Mouse (Mus musculus) MEL (cell line): ENCODE measurements at regions not wholly inside any gene's neighbourhood (a gene's known extent, or its start where the extent isn't known, plus 50 kb on each side); places are given as distances from the start of the nearest gene placed in this dataset.
A peak's percentile ranks its signal among the peaks of the same experiment; 100 is the strongest.

Experiments
- DNase-seq: peaks from one replicate; pipeline ENCODE4 v3.0.0; 2011; ENCODE audit warnings: low read depth, low spot score
- H3K27ac ChIP-seq: 2 replicates; pipeline ENCODE4 v1.5.1; 2012; ENCODE audit warnings: low read depth, mild to moderate bottlenecking, control low read depth, low read length, moderate library complexity; ENCODE audit not compliant: control insufficient read depth
- H3K27me3 ChIP-seq, 2 experiments: fragments of 150-350 bp in 1 of 2; sonication (generic) in 1 of 2; 2 replicates each; pipeline ENCODE4 v1.6.1; 2012; ENCODE audit warnings: low read length in 2 of 2, mild to moderate bottlenecking in 2 of 2, improper control_type of control experiment in 1 of 2, moderate library complexity in 1 of 2; ENCODE audit not compliant: insufficient read depth in 2 of 2, control insufficient read depth in 1 of 2
- H3K36me3 ChIP-seq, 2 experiments: 2 replicates each; pipeline ENCODE4 v1.6.1; 2012 to 2014; ENCODE audit warnings: low read length in 2 of 2, improper control_type of control experiment in 1 of 2, inconsistent platforms in 1 of 2, mild to moderate bottlenecking in 1 of 2; ENCODE audit not compliant: insufficient read depth in 2 of 2, control insufficient read depth in 1 of 2
- H3K4me1 ChIP-seq, 2 experiments: fragments of 150-350 bp in 1 of 2; sonication (generic) in 1 of 2; 2 replicates each; pipeline ENCODE4 v1.6.1; 2012; ENCODE audit warnings: low read length in 2 of 2, improper control_type of control experiment in 1 of 2, mild to moderate bottlenecking in 1 of 2; ENCODE audit not compliant: insufficient read depth in 2 of 2, control insufficient read depth in 1 of 2
- H3K4me3 ChIP-seq, 2 experiments: fragments of 150-350 bp in 1 of 2; sonication (generic) in 1 of 2; 2 replicates each; pipeline ENCODE4 v1.5.1; 2012; ENCODE audit warnings: low read depth in 2 of 2, low read length in 2 of 2, mild to moderate bottlenecking in 2 of 2, moderate library complexity in 2 of 2, control low read depth in 1 of 2, improper control_type of control experiment in 1 of 2; ENCODE audit not compliant: control insufficient read depth in 1 of 2, insufficient read depth in 1 of 2
- H3K79me2 ChIP-seq: 2 replicates; pipeline ENCODE4 v1.6.1; 2012; ENCODE audit warnings: mild to moderate bottlenecking, low read length, moderate library complexity; ENCODE audit not compliant: control insufficient read depth, poor library complexity, insufficient read depth
- H3K9ac ChIP-seq: 2 replicates; pipeline ENCODE4 v1.6.1; 2012; ENCODE audit warnings: low read depth, mild to moderate bottlenecking, control low read depth, low read length, moderate library complexity; ENCODE audit not compliant: control insufficient read depth, poor library complexity, severe bottlenecking
- H3K9me3 ChIP-seq: fragments of 150-350 bp; sonication (generic); replicated peaks from 2 replicates; pipeline ENCODE4 v1.6.1; 2012; ENCODE audit warnings: mild to moderate bottlenecking, low read length, improper control_type of control experiment, moderate library complexity; ENCODE audit not compliant: insufficient read depth
- BHLHE40 ChIP-seq: IDR thresholded peaks from 2 replicates; pipeline ENCODE4 v1.6.1; 2012; ENCODE audit warnings: low read depth, mild to moderate bottlenecking, inconsistent platforms, low read length, improper control_type of control experiment, borderline replicate concordance
- CTCF ChIP-seq, 3 experiments: IDR thresholded peaks in 2 of 3; conservative IDR thresholded peaks in 1 of 3; 2 replicates each; pipeline ENCODE4 v1.5.1; 2011 to 2012; ENCODE audit warnings: low read length in 3 of 3, low read depth in 2 of 3, mild to moderate bottlenecking in 2 of 3, improper control_type of control experiment in 1 of 3, inconsistent platforms in 1 of 3, mixed read lengths in 1 of 3, moderate library complexity in 1 of 3; ENCODE audit not compliant: control insufficient read depth in 1 of 3, insufficient read depth in 1 of 3, poor library complexity in 1 of 3, severe bottlenecking in 1 of 3
- ELF1 ChIP-seq: IDR thresholded peaks from 2 replicates; pipeline ENCODE4 v1.6.1; 2014; ENCODE audit warnings: low read depth, mild to moderate bottlenecking, inconsistent platforms, low read length, improper control_type of control experiment, moderate library complexity
- EP300 ChIP-seq, 2 experiments: IDR thresholded peaks; 2 replicates each; pipeline ENCODE4 v1.6.1; 2011; ENCODE audit warnings: improper control_type of control experiment in 2 of 2, low read length in 2 of 2, low read depth in 1 of 2, mild to moderate bottlenecking in 1 of 2
- ETS1 ChIP-seq: IDR thresholded peaks from 2 replicates; pipeline ENCODE4 v1.6.1; 2012; ENCODE audit warnings: low read depth, mild to moderate bottlenecking, inconsistent platforms, low read length, improper control_type of control experiment, moderate library complexity
- GABPA ChIP-seq: IDR thresholded peaks from 2 replicates; pipeline ENCODE4 v1.6.1; 2012; ENCODE audit warnings: low read depth, mild to moderate bottlenecking, inconsistent platforms, low read length, improper control_type of control experiment, moderate library complexity
- GATA1 ChIP-seq: IDR thresholded peaks from 2 replicates; pipeline ENCODE4 v1.6.1; 2011; ENCODE audit warnings: low read depth, low read length, improper control_type of control experiment
- HCFC1 ChIP-seq: IDR thresholded peaks from 2 replicates; pipeline ENCODE4 v1.6.1; 2012; ENCODE audit warnings: low read depth, mild to moderate bottlenecking, inconsistent platforms, low read length, improper control_type of control experiment, moderate library complexity
- JUND ChIP-seq: IDR thresholded peaks from 2 replicates; pipeline ENCODE4 v1.6.1; 2011; ENCODE audit warnings: low read depth, mild to moderate bottlenecking, improper control_type of control experiment, low read length
- KAT2A ChIP-seq: conservative IDR thresholded peaks from 2 replicates; pipeline ENCODE4 v1.6.1; 2012; ENCODE audit warnings: low read depth, low read length, improper control_type of control experiment, inconsistent platforms
- MEF2A ChIP-seq: IDR thresholded peaks from 2 replicates; pipeline ENCODE4 v1.6.1; 2014; ENCODE audit warnings: low read depth, mild to moderate bottlenecking, inconsistent platforms, low read length, improper control_type of control experiment; ENCODE audit not compliant: poor library complexity, insufficient replicate concordance, severe bottlenecking; ENCODE audit errors: extremely low read depth
- MYB ChIP-seq: IDR thresholded peaks from 2 replicates; pipeline ENCODE4 v1.6.1; 2011; ENCODE audit warnings: mild to moderate bottlenecking, low read depth, low read length, improper control_type of control experiment
- MYC ChIP-seq: IDR thresholded peaks from 2 replicates; pipeline ENCODE4 v1.6.1; 2011; ENCODE audit warnings: low read depth, mild to moderate bottlenecking, low read length, improper control_type of control experiment, moderate library complexity
- POLR2AphosphoS2 ChIP-seq: IDR thresholded peaks from 2 replicates; pipeline ENCODE4 v1.6.1; 2011; ENCODE audit warnings: low read length, improper control_type of control experiment
- RAD21 ChIP-seq: IDR thresholded peaks from 2 replicates; pipeline ENCODE4 v1.6.1; 2011; ENCODE audit warnings: mild to moderate bottlenecking, low read depth, low read length, improper control_type of control experiment
- SIN3A ChIP-seq: IDR thresholded peaks from 2 replicates; pipeline ENCODE4 v1.6.1; 2012; ENCODE audit warnings: low read length, improper control_type of control experiment, inconsistent platforms
- TCF12 ChIP-seq: IDR thresholded peaks from 2 replicates; pipeline ENCODE4 v1.6.1; 2014; ENCODE audit warnings: low read depth, mild to moderate bottlenecking, inconsistent platforms, low read length, improper control_type of control experiment, moderate library complexity
- USF1 ChIP-seq: IDR thresholded peaks from 2 replicates; pipeline ENCODE4 v1.6.1; 2014; ENCODE audit warnings: low read depth, mild to moderate bottlenecking, inconsistent platforms, low read length, improper control_type of control experiment, moderate library complexity
- USF2 ChIP-seq, 2 experiments: IDR thresholded peaks; 2 replicates each; pipeline ENCODE4 v1.6.1; 2011 to 2012; ENCODE audit warnings: improper control_type of control experiment in 2 of 2, low read length in 2 of 2, borderline replicate concordance in 1 of 2, inconsistent platforms in 1 of 2, low read depth in 1 of 2, mild to moderate bottlenecking in 1 of 2; ENCODE audit not compliant: insufficient read depth in 1 of 2
- ZC3H11A ChIP-seq: IDR thresholded peaks from 2 replicates; pipeline ENCODE4 v1.6.1; 2012; ENCODE audit warnings: low read depth, mild to moderate bottlenecking, inconsistent platforms, low read length, improper control_type of control experiment
- ZMIZ1 ChIP-seq: IDR thresholded peaks from 2 replicates; pipeline ENCODE4 v1.6.1; 2012; ENCODE audit warnings: low read depth, mild to moderate bottlenecking, inconsistent platforms, low read length, improper control_type of control experiment, moderate library complexity
- ZNF384 ChIP-seq: IDR thresholded peaks from 2 replicates; pipeline ENCODE4 v1.6.1; 2012; ENCODE audit warnings: low read depth, mild to moderate bottlenecking, inconsistent platforms, low read length, improper control_type of control experiment

DNA sequence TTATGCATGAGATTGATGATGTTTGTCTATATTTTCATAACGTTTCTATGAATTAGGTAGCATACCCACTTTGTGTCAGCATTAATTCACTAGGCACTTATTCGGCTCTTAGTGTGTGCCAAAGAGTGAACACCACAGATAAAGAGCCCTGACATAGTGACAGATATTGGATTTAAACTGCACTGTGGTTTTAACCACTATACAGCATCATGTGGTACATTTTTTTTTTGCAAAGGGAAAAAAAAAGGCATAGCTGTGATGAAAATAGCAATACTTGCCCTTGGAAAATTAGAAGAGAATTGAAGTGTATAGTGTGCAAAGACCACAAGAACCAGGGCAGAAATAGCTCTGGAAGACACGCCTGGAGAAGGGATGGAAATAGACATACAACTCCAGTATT lies 153.4 kb upstream of the Gpc6 start:
- TF ChIP-seq USF1 (peak; percentile 58; the same call in 1 of the 2 replicates), ELF1 (no peak), ETS1 (no peak), RAD21 (no peak), EP300 (IDR thresholded peaks at IDR 0.05; ENCODE audit: low read depth in 1 of 2, low read length in 2 of 2) (no peak), MYB (no peak), USF2 (IDR thresholded peaks at IDR 0.05; ENCODE audit: borderline replicate concordance in 1 of 2, insufficient read depth in 1 of 2, low read depth in 1 of 2, low read length in 2 of 2) (no peak), KAT2A (no peak), BHLHE40 (no peak), ZNF384 (peak; percentile 76), ZC3H11A (no peak), ZMIZ1 (no peak), GATA1 (no peak), JUND (no peak), POLR2AphosphoS2 (no peak)
- Histone ChIP-seq H3K27ac (no peak overlapping the region), H3K9ac (no peak overlapping the region), H3K4me1 (no peaks in the 10 kb centered on the region), H3K9me3 (no peaks in the 10 kb centered on the region), H3K79me2 (no peaks in the 10 kb centered on the region), H3K36me3 (no peaks in the 10 kb centered on the region), H3K27me3 (no peaks in the 10 kb centered on the region), H3K4me3 (no peak overlapping the region)
- no peak for DNase-seq

- Histone ChIP-seq H3K9me3 (no peaks in the 10 kb centered on the region), H3K27me3 (no peaks in the 10 kb centered on the region), H3K9ac (no peak overlapping the region), H3K27ac (no peak overlapping the region), H3K4me1 (no peaks in the 10 kb centered on the region), H3K4me3 (no peak overlapping the region), H3K79me2 (no peaks in the 10 kb centered on the region), H3K36me3 (no peaks in the 10 kb centered on the region)
- no peak for DNase-seq
- no peak for TF ChIP-seq JUND
- TF ChIP-seq HCFC1 = no peak
- no peak for TF ChIP-seq MYC
- no peak for TF ChIP-seq EP300 (IDR thresholded peaks at IDR 0.05; ENCODE audit: low read depth in 1 of 2, low read length in 2 of 2)
- TF ChIP-seq MYB = no peak
- TF ChIP-seq KAT2A = no peak
- TF ChIP-seq USF1 = no peak
- TF ChIP-seq USF2 (IDR thresholded peaks at IDR 0.05; ENCODE audit: borderline replicate concordance in 1 of 2, insufficient read depth in 1 of 2, low read depth in 1 of 2, low read length in 2 of 2) = no peak
- no peak for TF ChIP-seq SIN3A
- TF ChIP-seq GABPA = no peak
- no peak for TF ChIP-seq ETS1
- no peak for TF ChIP-seq CTCF (IDR thresholded peaks at IDR 0.05 in 2 of 3, conservative IDR thresholded peaks at IDR 0.05 in 1 of 3; ENCODE audit: control insufficient read depth in 1 of 3, insufficient read depth in 1 of 3, low read depth in 2 of 3, low read length in 3 of 3, poor library complexity in 1 of 3, severe bottlenecking in 1 of 3)
- no peak for TF ChIP-seq ZMIZ1
- TF ChIP-seq TCF12 = no peak
- no peak for TF ChIP-seq MEF2A
Measured at GRCm38 (mm10) chr14:116779661-116780060, 145.5 kb upstream of the Gpc6 start.
